Mouse (Mus musculus): Measurements from ENCODE around the gene Nelfcd.

Gene Nelfcd

GRCm38 (mm10) chr2:174436916-174437696 lies 21.5 kb downstream of the Nelfcd start:
- no peak for DNase-seq (ENCODE audit: low read depth in 2 of 2, low spot score in 2 of 2)

- DNase-seq (ENCODE audit: low read depth in 2 of 2, low spot score in 2 of 2) = no peak
These were observed 22.0 kb downstream of the Nelfcd start for GRCm38 (mm10) chr2:174437697-174437982.

GRCm38 (mm10) chr2:174438181-174438580 lies 22.6 kb downstream of the Nelfcd start:
- no peak for DNase-seq (ENCODE audit: low read depth in 2 of 2, low spot score in 2 of 2)

GRCm38 (mm10) chr2:174438737-174439449 lies 23.3 kb downstream of the Nelfcd start, which contains the start of gene Ctsz:
Ctsz (minus strand) TSS chr2:174439039.
- peak; percentile 22 to 38 for DNase-seq (ENCODE audit: low read depth in 2 of 2, low spot score in 2 of 2)

GRCm38 (mm10) chr2:174439450-174439838 lies 23.8 kb downstream of the Nelfcd start:
- DNase-seq (ENCODE audit: low read depth in 2 of 2, low spot score in 2 of 2) = no peak

GRCm38 (mm10) chr2:174439961-174440360 lies 24.4 kb downstream of the Nelfcd start:
- no peak for DNase-seq (ENCODE audit: low read depth in 2 of 2, low spot score in 2 of 2)

- DNase-seq (ENCODE audit: low read depth in 2 of 2, low spot score in 2 of 2) = no peak
These were observed 26.3 kb downstream of the Nelfcd start for GRCm38 (mm10) chr2:174441898-174442297.

GRCm38 (mm10) chr2:174442460-174442859 lies 26.9 kb downstream of the Nelfcd start:
- no peak for DNase-seq (ENCODE audit: low read depth in 2 of 2, low spot score in 2 of 2)

GRCm38 (mm10) chr2:174443046-174443445 lies 27.4 kb downstream of the Nelfcd start:
- no peak for DNase-seq (ENCODE audit: low read depth in 2 of 2, low spot score in 2 of 2)

- DNase-seq (ENCODE audit: low read depth in 2 of 2, low spot score in 2 of 2) = no peak
These were observed 28.8 kb downstream of the Nelfcd start for GRCm38 (mm10) chr2:174444359-174444758.

- no peak for DNase-seq (ENCODE audit: low read depth in 2 of 2, low spot score in 2 of 2)
These were observed 29.4 kb downstream of the Nelfcd start for GRCm38 (mm10) chr2:174445018-174445417.

- no peak for DNase-seq (ENCODE audit: low read depth in 2 of 2, low spot score in 2 of 2)
These were observed 30.9 kb downstream of the Nelfcd start for GRCm38 (mm10) chr2:174446492-174446891.

- DNase-seq (ENCODE audit: low read depth in 2 of 2, low spot score in 2 of 2) = no peak
These were observed 31.3 kb downstream of the Nelfcd start for GRCm38 (mm10) chr2:174446905-174447304.

- no peak for DNase-seq (ENCODE audit: low read depth in 2 of 2, low spot score in 2 of 2)
These were observed 32.8 kb downstream of the Nelfcd start for GRCm38 (mm10) chr2:174448405-174448804.

GRCm38 (mm10) chr2:174450353-174450752 lies 34.7 kb downstream of the Nelfcd start, which contains the start of gene Tubb1:
Tubb1 (plus strand) TSS chr2:174450695.
- DNase-seq (ENCODE audit: low read depth in 2 of 2, low spot score in 2 of 2) = no peak

- DNase-seq (ENCODE audit: low read depth in 2 of 2, low spot score in 2 of 2) = no peak
These were observed 38.1 kb downstream of the Nelfcd start for GRCm38 (mm10) chr2:174453681-174454080.

GRCm38 (mm10) chr2:174459365-174459764 lies 43.8 kb downstream of the Nelfcd start:
- DNase-seq (ENCODE audit: low read depth in 2 of 2, low spot score in 2 of 2) = no peak

GRCm38 (mm10) chr2:174463370-174463769 lies 47.8 kb downstream of the Nelfcd start:
- DNase-seq (ENCODE audit: low read depth in 2 of 2, low spot score in 2 of 2) = peak in 1 of 2 experiments; percentile 16

- DNase-seq (ENCODE audit: low read depth in 2 of 2, low spot score in 2 of 2) = peak; percentile 68 to 70
These were observed 48.4 kb downstream of the Nelfcd start, which contains the start of gene Atp5e for GRCm38 (mm10) chr2:174463789-174464523. Atp5e (minus strand) TSS chr2:174464105.

- DNase-seq (ENCODE audit: low read depth in 2 of 2, low spot score in 2 of 2) = no peak
These were observed 54.7 kb downstream of the Nelfcd start for GRCm38 (mm10) chr2:174470333-174470732.

- DNase-seq (ENCODE audit: low read depth in 2 of 2, low spot score in 2 of 2) = no peak
These were observed 55.3 kb downstream of the Nelfcd start for GRCm38 (mm10) chr2:174470786-174471405.

Data from CD8-positive naive resting alpha-beta T cell, adult 2 months (primary cell).